Mouse (Mus musculus) monocyte, adult 5-6 weeks (primary cell): ENCODE results near the gene Trp53rkb. TPM values are rescaled to one million over a fixed set of nuclear protein-coding genes. Genes with fewer than 3 reads are reported as not detected.

Experiments
- ATAC-seq: fragments of 153-309, 156-312 bp; replicated peaks from 2 replicates; pipeline ENCODE4 v1.8.0; 2017; ENCODE audit warnings: mild to moderate bottlenecking; ENCODE audit not compliant: low TSS enrichment, insufficient number of reproducible peaks, severe bottlenecking, poor library complexity, low FRiP score
- total RNA-seq: library from RNA; stranded (forward); fragments of 200-1000, 200-491, 200-594 nt; gene quantifications from 3 replicates; pipeline ENCODE4 v1.2.3, GENCODE M21; 2017

Trp53rkb gene
- total RNA-seq, 1 experiment from 2014 or later: 3.3 TPM

GRCm38 (mm10) chr2:166786353-166787004, 5.9 kb upstream of the Trp53rkb start:
- peak; percentile 99 for ATAC-seq

GRCm38 (mm10) chr2:166791738-166792137, 593 bp upstream of the Trp53rkb start:
- no peak for ATAC-seq

- ATAC-seq: peak; percentile 98
These were observed 1.3 kb downstream of the Trp53rkb start for GRCm38 (mm10) chr2:166793542-166794214.

- ATAC-seq: no peak
These were observed 7.5 kb downstream of the Trp53rkb start for GRCm38 (mm10) chr2:166799615-166800472.

- no peak for ATAC-seq
These were observed 8.1 kb downstream of the Trp53rkb start for GRCm38 (mm10) chr2:166800473-166800857.

GRCm38 (mm10) chr2:166801436-166801835, 9.1 kb downstream of the Trp53rkb start:
- ATAC-seq: no peak

- ATAC-seq: no peak
These were observed 11.0 kb downstream of the Trp53rkb start for GRCm38 (mm10) chr2:166803298-166803697.

- ATAC-seq: peak; percentile 92
These were observed 13.2 kb downstream of the Trp53rkb start, which contains the start of gene Arfgef2 for GRCm38 (mm10) chr2:166805250-166806172. Gene Arfgef2 (plus strand): TSS chr2:166805588.

- no peak for ATAC-seq
These were observed 13.9 kb downstream of the Trp53rkb start for GRCm38 (mm10) chr2:166806173-166806705.

- no peak for ATAC-seq
These were observed 14.5 kb downstream of the Trp53rkb start for GRCm38 (mm10) chr2:166806813-166807212.

- no peak for ATAC-seq
These were observed 17.2 kb downstream of the Trp53rkb start for GRCm38 (mm10) chr2:166809499-166809898.

- ATAC-seq: 0 out of 2 replicates have a peak, but pooled peaks have one; percentile 22
These were observed 18.5 kb downstream of the Trp53rkb start for GRCm38 (mm10) chr2:166810821-166811220.

GRCm38 (mm10) chr2:166818463-166819143, 26.3 kb downstream of the Trp53rkb start:
- ATAC-seq: peak; percentile 11; the same call in 1 of the 2 replicates

GRCm38 (mm10) chr2:166819849-166820248, 27.5 kb downstream of the Trp53rkb start:
- ATAC-seq: no peak

- ATAC-seq: no peak
These were observed 28.5 kb downstream of the Trp53rkb start for GRCm38 (mm10) chr2:166820844-166821243.

- ATAC-seq: no peak
These were observed 29.1 kb downstream of the Trp53rkb start for GRCm38 (mm10) chr2:166821406-166821805.

GRCm38 (mm10) chr2:166822119-166822826, 29.9 kb downstream of the Trp53rkb start:
- ATAC-seq: no peak
